Mouse (Mus musculus) MEL (cell line): ENCODE data around the gene 6030445D17Rik. TPM values are rescaled to one million over a fixed set of nuclear protein-coding genes. Genes with fewer than 3 reads are reported as not detected.

Experiments
- DNase-seq: peaks from one replicate; pipeline ENCODE4 v3.0.0; 2011; ENCODE audit warnings: low read depth, low spot score
- H3K27ac ChIP-seq: 2 replicates; pipeline ENCODE4 v1.5.1; 2012; ENCODE audit warnings: low read depth, mild to moderate bottlenecking, control low read depth, low read length, moderate library complexity; ENCODE audit not compliant: control insufficient read depth
- H3K27me3 ChIP-seq, 2 experiments: fragments of 150-350 bp in 1 of 2; sonication (generic) in 1 of 2; 2 replicates each; pipeline ENCODE4 v1.6.1; 2012; ENCODE audit warnings: low read length in 2 of 2, mild to moderate bottlenecking in 2 of 2, improper control_type of control experiment in 1 of 2, moderate library complexity in 1 of 2; ENCODE audit not compliant: insufficient read depth in 2 of 2, control insufficient read depth in 1 of 2
- H3K36me3 ChIP-seq, 2 experiments: 2 replicates each; pipeline ENCODE4 v1.6.1; 2012 to 2014; ENCODE audit warnings: low read length in 2 of 2, improper control_type of control experiment in 1 of 2, inconsistent platforms in 1 of 2, mild to moderate bottlenecking in 1 of 2; ENCODE audit not compliant: insufficient read depth in 2 of 2, control insufficient read depth in 1 of 2
- H3K4me1 ChIP-seq, 2 experiments: fragments of 150-350 bp in 1 of 2; sonication (generic) in 1 of 2; 2 replicates each; pipeline ENCODE4 v1.6.1; 2012; ENCODE audit warnings: low read length in 2 of 2, improper control_type of control experiment in 1 of 2, mild to moderate bottlenecking in 1 of 2; ENCODE audit not compliant: insufficient read depth in 2 of 2, control insufficient read depth in 1 of 2
- H3K4me3 ChIP-seq, 2 experiments: fragments of 150-350 bp in 1 of 2; sonication (generic) in 1 of 2; 2 replicates each; pipeline ENCODE4 v1.5.1; 2012; ENCODE audit warnings: low read depth in 2 of 2, low read length in 2 of 2, mild to moderate bottlenecking in 2 of 2, moderate library complexity in 2 of 2, control low read depth in 1 of 2, improper control_type of control experiment in 1 of 2; ENCODE audit not compliant: control insufficient read depth in 1 of 2, insufficient read depth in 1 of 2
- H3K79me2 ChIP-seq: 2 replicates; pipeline ENCODE4 v1.6.1; 2012; ENCODE audit warnings: mild to moderate bottlenecking, low read length, moderate library complexity; ENCODE audit not compliant: control insufficient read depth, poor library complexity, insufficient read depth
- H3K9ac ChIP-seq: 2 replicates; pipeline ENCODE4 v1.6.1; 2012; ENCODE audit warnings: low read depth, mild to moderate bottlenecking, control low read depth, low read length, moderate library complexity; ENCODE audit not compliant: control insufficient read depth, poor library complexity, severe bottlenecking
- H3K9me3 ChIP-seq: fragments of 150-350 bp; sonication (generic); replicated peaks from 2 replicates; pipeline ENCODE4 v1.6.1; 2012; ENCODE audit warnings: mild to moderate bottlenecking, low read length, improper control_type of control experiment, moderate library complexity; ENCODE audit not compliant: insufficient read depth
- BHLHE40 ChIP-seq: IDR thresholded peaks from 2 replicates; pipeline ENCODE4 v1.6.1; 2012; ENCODE audit warnings: low read depth, mild to moderate bottlenecking, inconsistent platforms, low read length, improper control_type of control experiment, borderline replicate concordance
- CHD1 ChIP-seq: IDR thresholded peaks from 2 replicates; pipeline ENCODE4 v1.6.1; 2012; ENCODE audit warnings: low read depth, mild to moderate bottlenecking, inconsistent platforms, low read length, improper control_type of control experiment
- CTCF ChIP-seq, 3 experiments: IDR thresholded peaks in 2 of 3; conservative IDR thresholded peaks in 1 of 3; 2 replicates each; pipeline ENCODE4 v1.5.1; 2011 to 2012; ENCODE audit warnings: low read length in 3 of 3, low read depth in 2 of 3, mild to moderate bottlenecking in 2 of 3, improper control_type of control experiment in 1 of 3, inconsistent platforms in 1 of 3, mixed read lengths in 1 of 3, moderate library complexity in 1 of 3; ENCODE audit not compliant: control insufficient read depth in 1 of 3, insufficient read depth in 1 of 3, poor library complexity in 1 of 3, severe bottlenecking in 1 of 3
- ELF1 ChIP-seq: IDR thresholded peaks from 2 replicates; pipeline ENCODE4 v1.6.1; 2014; ENCODE audit warnings: low read depth, mild to moderate bottlenecking, inconsistent platforms, low read length, improper control_type of control experiment, moderate library complexity
- EP300 ChIP-seq, 2 experiments: IDR thresholded peaks; 2 replicates each; pipeline ENCODE4 v1.6.1; 2011; ENCODE audit warnings: improper control_type of control experiment in 2 of 2, low read length in 2 of 2, low read depth in 1 of 2, mild to moderate bottlenecking in 1 of 2
- ETS1 ChIP-seq: IDR thresholded peaks from 2 replicates; pipeline ENCODE4 v1.6.1; 2012; ENCODE audit warnings: low read depth, mild to moderate bottlenecking, inconsistent platforms, low read length, improper control_type of control experiment, moderate library complexity
- GABPA ChIP-seq: IDR thresholded peaks from 2 replicates; pipeline ENCODE4 v1.6.1; 2012; ENCODE audit warnings: low read depth, mild to moderate bottlenecking, inconsistent platforms, low read length, improper control_type of control experiment, moderate library complexity
- HCFC1 ChIP-seq: IDR thresholded peaks from 2 replicates; pipeline ENCODE4 v1.6.1; 2012; ENCODE audit warnings: low read depth, mild to moderate bottlenecking, inconsistent platforms, low read length, improper control_type of control experiment, moderate library complexity
- JUND ChIP-seq: IDR thresholded peaks from 2 replicates; pipeline ENCODE4 v1.6.1; 2011; ENCODE audit warnings: low read depth, mild to moderate bottlenecking, improper control_type of control experiment, low read length
- KAT2A ChIP-seq: conservative IDR thresholded peaks from 2 replicates; pipeline ENCODE4 v1.6.1; 2012; ENCODE audit warnings: low read depth, low read length, improper control_type of control experiment, inconsistent platforms
- MAFK ChIP-seq: IDR thresholded peaks from 2 replicates; pipeline ENCODE4 v1.6.1; 2011; ENCODE audit warnings: low read depth, mild to moderate bottlenecking, low read length, improper control_type of control experiment, borderline replicate concordance
- MAX ChIP-seq: IDR thresholded peaks from 2 replicates; pipeline ENCODE4 v1.6.1; 2011; ENCODE audit warnings: low read length, improper control_type of control experiment
- MAZ ChIP-seq: IDR thresholded peaks from 2 replicates; pipeline ENCODE4 v1.6.1; 2012; ENCODE audit warnings: low read depth, mild to moderate bottlenecking, inconsistent platforms, low read length, improper control_type of control experiment
- MEF2A ChIP-seq: IDR thresholded peaks from 2 replicates; pipeline ENCODE4 v1.6.1; 2014; ENCODE audit warnings: low read depth, mild to moderate bottlenecking, inconsistent platforms, low read length, improper control_type of control experiment; ENCODE audit not compliant: poor library complexity, insufficient replicate concordance, severe bottlenecking; ENCODE audit errors: extremely low read depth
- MXI1 ChIP-seq: IDR thresholded peaks from 2 replicates; pipeline ENCODE4 v1.6.1; 2011; ENCODE audit warnings: mild to moderate bottlenecking, low read depth, low read length, improper control_type of control experiment
- MYC ChIP-seq: IDR thresholded peaks from 2 replicates; pipeline ENCODE4 v1.6.1; 2011; ENCODE audit warnings: low read depth, mild to moderate bottlenecking, low read length, improper control_type of control experiment, moderate library complexity
- NELFE ChIP-seq: IDR thresholded peaks from 2 replicates; pipeline ENCODE4 v1.6.1; 2011; ENCODE audit warnings: low read depth, low read length, improper control_type of control experiment
- RAD21 ChIP-seq: IDR thresholded peaks from 2 replicates; pipeline ENCODE4 v1.6.1; 2011; ENCODE audit warnings: mild to moderate bottlenecking, low read depth, low read length, improper control_type of control experiment
- SMC3 ChIP-seq: IDR thresholded peaks from 2 replicates; pipeline ENCODE4 v1.6.1; 2011; ENCODE audit warnings: low read depth, low read length, improper control_type of control experiment
- TCF12 ChIP-seq: IDR thresholded peaks from 2 replicates; pipeline ENCODE4 v1.6.1; 2014; ENCODE audit warnings: low read depth, mild to moderate bottlenecking, inconsistent platforms, low read length, improper control_type of control experiment, moderate library complexity
- USF2 ChIP-seq, 2 experiments: IDR thresholded peaks; 2 replicates each; pipeline ENCODE4 v1.6.1; 2011 to 2012; ENCODE audit warnings: improper control_type of control experiment in 2 of 2, low read length in 2 of 2, borderline replicate concordance in 1 of 2, inconsistent platforms in 1 of 2, low read depth in 1 of 2, mild to moderate bottlenecking in 1 of 2; ENCODE audit not compliant: insufficient read depth in 1 of 2
- ZC3H11A ChIP-seq: IDR thresholded peaks from 2 replicates; pipeline ENCODE4 v1.6.1; 2012; ENCODE audit warnings: low read depth, mild to moderate bottlenecking, inconsistent platforms, low read length, improper control_type of control experiment
- ZKSCAN1 ChIP-seq: IDR thresholded peaks from 2 replicates; pipeline ENCODE4 v1.6.1; 2012; ENCODE audit warnings: low read depth, mild to moderate bottlenecking, inconsistent platforms, low read length, improper control_type of control experiment, moderate library complexity
- ZMIZ1 ChIP-seq: IDR thresholded peaks from 2 replicates; pipeline ENCODE4 v1.6.1; 2012; ENCODE audit warnings: low read depth, mild to moderate bottlenecking, inconsistent platforms, low read length, improper control_type of control experiment, moderate library complexity
- ZNF384 ChIP-seq: IDR thresholded peaks from 2 replicates; pipeline ENCODE4 v1.6.1; 2012; ENCODE audit warnings: low read depth, mild to moderate bottlenecking, inconsistent platforms, low read length, improper control_type of control experiment
- polyA plus RNA-seq, 2 experiments: library from polyadenylated mRNA; stranded (reverse) in 1 of 2; unstranded in 1 of 2; fragments of >175 nt in 1 of 2; fragments of >200 nt in 1 of 2; gene quantifications; 2 replicates each; pipeline versions ENCODE4 v1.2.1 to v1.2.4; 2012; ENCODE audit warnings: low replicate concordance in 2 of 2, low read depth in 1 of 2; ENCODE audit not compliant: insufficient read length in 2 of 2, insufficient read depth in 1 of 2, missing spikeins in 1 of 2
- total RNA-seq: library from RNA; depleted of rRNA; stranded (reverse); fragments of 300-350 nt; gene quantifications from 2 replicates; pipeline ENCODE4 v1.2.3, GENCODE M21; 2012

The 6030445D17Rik gene
- total and polyA plus RNA-seq, 3 experiments = 0.46 to 0.77 TPM; not detected in 1

GRCm38 (mm10) chr4:136505426-136506215, 43.6 kb downstream of the 6030445D17Rik start:
- 0 out of 2 replicates have a peak, but pooled peaks cover 2% of the 10 kb centered on the region for H3K79me2 ChIP-seq
- H3K4me1 ChIP-seq = peaks cover 7 to 12% of the 10 kb centered on the region in 2 experiments
- H3K4me3 ChIP-seq = peak overlapping the region; percentile 10 to 62; a peak in 3 of 4 replicates
- H3K9ac ChIP-seq = no peak overlapping the region
- H3K36me3 ChIP-seq = peaks cover 0 to 20% of the 10 kb centered on the region in 2 experiments; a peak in 2 of 4 replicates
- peak overlapping the region; percentile 7 for H3K27ac ChIP-seq
- peak; percentile 55 for DNase-seq
- no peaks in the 10 kb centered on the region for H3K27me3 ChIP-seq
- H3K9me3 ChIP-seq = no peaks in the 10 kb centered on the region
- TF ChIP-seq SMC3 (no peak), ZC3H11A (no peak), HCFC1 (0 out of 2 replicates have a peak, but pooled peaks have one; percentile 14), ZNF384 (peak; percentile 82), ELF1 (0 out of 2 replicates have a peak, but pooled peaks have one; percentile 34), EP300 (IDR thresholded peaks at IDR 0.05; ENCODE audit: low read depth in 1 of 2, low read length in 2 of 2) (0 out of 4 replicates have a peak, but pooled peaks of 1 of the 2 experiments have one; percentile 13), JUND (no peak)

DNA sequence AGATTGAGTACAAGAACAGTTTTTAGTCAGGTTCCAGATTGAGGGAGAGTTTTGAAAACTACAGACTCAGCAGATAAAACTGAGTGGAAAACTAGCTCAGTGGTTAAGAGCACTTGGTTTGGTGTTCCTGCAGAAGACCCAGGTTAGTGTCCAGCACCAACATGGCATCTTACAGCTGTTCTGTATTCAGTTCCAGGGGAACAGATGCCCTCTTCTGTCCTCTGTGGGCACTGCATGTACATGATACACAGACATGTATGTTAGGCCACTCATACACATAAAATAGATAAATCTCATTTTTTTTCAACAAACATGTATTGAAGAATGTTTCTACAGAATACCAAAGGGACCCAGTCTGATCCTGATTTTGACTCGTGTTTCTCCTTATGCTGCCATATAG, 47.8 kb downstream of the 6030445D17Rik start:
- Histone ChIP-seq H3K27me3 (no peaks in the 10 kb centered on the region), H3K9ac (no peak overlapping the region), H3K27ac (no peak overlapping the region), H3K9me3 (no peaks in the 10 kb centered on the region), H3K4me1 (peaks cover 8 to 9% of the 10 kb centered on the region in 2 experiments), H3K36me3 (peaks cover 0 to 13% of the 10 kb centered on the region in 2 experiments; a peak in 2 of 4 replicates), H3K79me2 (peaks cover 2% of the 10 kb centered on the region; the same call in 1 of the 2 replicates), H3K4me3 (no peak overlapping the region)
- TF ChIP-seq MYC = no peak
- no peak for TF ChIP-seq MXI1
- TF ChIP-seq TCF12 = no peak
- no peak for TF ChIP-seq USF2 (IDR thresholded peaks at IDR 0.05; ENCODE audit: borderline replicate concordance in 1 of 2, insufficient read depth in 1 of 2, low read depth in 1 of 2, low read length in 2 of 2)
- no peak for TF ChIP-seq HCFC1
- TF ChIP-seq NELFE = no peak
- no peak for TF ChIP-seq GABPA
- no peak for TF ChIP-seq MEF2A
- no peak for TF ChIP-seq MAZ
- TF ChIP-seq JUND = no peak
- TF ChIP-seq CTCF (IDR thresholded peaks at IDR 0.05 in 2 of 3, conservative IDR thresholded peaks at IDR 0.05 in 1 of 3; ENCODE audit: control insufficient read depth in 1 of 3, insufficient read depth in 1 of 3, low read depth in 2 of 3, low read length in 3 of 3, poor library complexity in 1 of 3, severe bottlenecking in 1 of 3) = peak; percentile 33 to 45 (median 39)
- TF ChIP-seq BHLHE40 = no peak
- no peak for TF ChIP-seq CHD1
- TF ChIP-seq MAFK = no peak
- TF ChIP-seq SMC3 = peak; percentile 45
- TF ChIP-seq ZMIZ1 = no peak
- TF ChIP-seq RAD21 = peak; percentile 18
- TF ChIP-seq ETS1 = no peak
- TF ChIP-seq ZKSCAN1 = no peak
- TF ChIP-seq KAT2A = no peak
- no peak for TF ChIP-seq MAX
- no peak for TF ChIP-seq EP300 (IDR thresholded peaks at IDR 0.05; ENCODE audit: low read depth in 1 of 2, low read length in 2 of 2)
- DNase-seq = peak; percentile 35
